Mouse (Mus musculus) adrenal gland, adult 2 months (tissue): ENCODE measurements around the gene Nme6. TPM values are rescaled to one million over a fixed set of nuclear protein-coding genes. Genes with fewer than 3 reads are reported as not detected.
A peak's percentile ranks its signal among the peaks of the same experiment; 100 is the strongest.

Source experiments
- DNase-seq: peaks from one replicate; pipeline ENCODE4 v3.0.0; 2021
- microRNA-seq, 2 experiments: library from miRNA; unstranded; fragments of <30 nt; microRNA quantifications; one replicate each; pipeline ENCODE4 v1.2.0; 2021
- polyA plus RNA-seq: library from polyadenylated mRNA; depleted of rRNA; stranded (reverse); fragments of >200 nt; gene quantifications from 2 replicates; pipeline ENCODE4 v1.2.3, GENCODE M21; 2012; rRNA removed
- total RNA-seq, 2 experiments: library from RNA; stranded (reverse); gene quantifications; 2 replicates each; pipeline ENCODE4 v1.2.3; 2021

Nme6 gene
- total and polyA plus RNA-seq, 3 experiments, result 10.9 to 20.7 (median 19.0) TPM

- DNase-seq, result no peak
Observed at GRCm38 (mm10) chr9:109870983-109871572, 38.5 kb downstream of the Nme6 start.

GRCm38 (mm10) chr9:109874797-109875691 lies 42.5 kb downstream of the Nme6 start, which contains the start of gene Cdc25a:
TSS of gene Cdc25a (plus strand) at chr9:109875579.
- DNase-seq, result peak; percentile 99

GRCm38 (mm10) chr9:109875695-109876601 lies 43.4 kb downstream of the Nme6 start:
- DNase-seq, result peak; percentile 87

DNA sequence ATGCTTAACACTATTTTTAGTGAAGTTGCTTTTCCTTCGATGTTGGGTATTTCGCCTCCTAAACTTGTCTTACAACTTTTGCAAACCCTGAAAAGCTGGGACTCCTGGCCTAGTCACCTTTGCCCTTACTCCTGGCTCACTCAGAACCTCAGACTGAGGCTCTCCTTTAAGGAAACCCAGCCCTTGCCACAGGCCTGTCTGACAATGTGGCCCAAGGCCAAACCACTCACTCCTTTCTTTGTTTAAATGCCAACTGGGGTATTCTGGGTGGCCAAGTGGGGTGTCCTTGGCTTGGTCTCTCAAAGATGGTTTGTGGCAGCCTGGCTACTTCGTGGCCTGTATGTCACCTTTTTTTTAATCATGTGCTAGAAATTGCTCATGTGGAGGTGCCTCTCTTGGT lies 44.2 kb downstream of the Nme6 start:
- DNase-seq, result peak; percentile 81

DNA sequence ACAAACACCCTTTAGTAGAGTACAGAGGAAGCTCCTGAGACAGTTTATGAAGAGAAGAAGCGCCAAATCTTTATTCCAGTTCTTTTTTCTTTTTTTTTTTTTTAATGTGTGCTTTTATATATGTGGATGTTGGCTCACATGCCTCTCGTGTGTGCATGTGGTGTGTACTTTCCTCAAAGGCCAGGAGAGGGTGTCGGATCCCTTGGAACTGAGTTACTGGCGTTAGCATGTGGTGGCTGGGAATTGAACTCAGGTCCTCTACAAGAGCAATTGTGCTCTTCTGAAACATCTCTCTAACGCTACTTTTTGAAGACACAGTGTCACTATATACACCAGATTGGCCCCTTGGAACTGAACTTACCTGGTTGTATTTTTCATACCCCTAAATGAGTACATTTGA lies 45.1 kb downstream of the Nme6 start:
- DNase-seq, result no peak

GRCm38 (mm10) chr9:109879305-109879704 lies 46.8 kb downstream of the Nme6 start:
- DNase-seq, result no peak

- DNase-seq, result no peak
Observed at GRCm38 (mm10) chr9:109886259-109886658, 53.7 kb downstream of the Nme6 start.

- no peak for DNase-seq
Observed at GRCm38 (mm10) chr9:109887321-109887720, 54.8 kb downstream of the Nme6 start.

DNA sequence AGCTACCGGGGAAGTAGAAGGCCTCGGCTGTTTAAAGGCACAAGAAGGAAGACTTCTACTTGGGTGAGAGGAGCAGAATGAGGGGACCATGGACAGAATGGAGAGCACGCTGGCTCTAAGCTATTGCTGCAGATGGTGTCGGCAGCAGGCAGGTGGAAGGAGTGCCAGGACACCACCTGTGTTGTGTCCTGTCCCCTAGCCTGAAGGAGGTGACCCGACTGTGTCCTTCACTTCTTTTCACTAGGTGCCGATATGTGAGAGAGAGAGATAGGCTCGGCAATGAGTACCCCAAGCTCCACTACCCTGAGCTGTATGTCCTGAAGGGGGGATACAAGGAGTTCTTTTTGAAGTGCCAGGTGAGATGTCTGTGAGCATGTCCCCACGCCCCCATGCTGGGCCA lies 59.0 kb downstream of the Nme6 start:
- DNase-seq, result no peak

Small RNA genes within 50 kb of the gene (microRNA-seq; reads per million reads assigned to microRNA genes)
- 0 reads per million in 2 experiments for gene Mir7089

Other genes starting within 250 kb of the Nme6 start
- not detected for gene Fbxw24, start 206.7 kb upstream of the Nme6 start, total RNA-seq
- not detected in 2 replicates for gene Fbxw24, start 206.7 kb upstream of the Nme6 start, polyA plus RNA-seq
- not detected for gene Fbxw25, start 168.1 kb upstream of the Nme6 start, total RNA-seq
- gene Fbxw25, start 168.1 kb upstream of the Nme6 start, polyA plus RNA-seq, result not detected in 2 replicates
- gene Fbxw18, start 130.0 kb upstream of the Nme6 start, total RNA-seq, result not detected
- not detected in 2 replicates for gene Fbxw18, start 130.0 kb upstream of the Nme6 start, polyA plus RNA-seq
- gene Fbxw26, start 86.7 kb upstream of the Nme6 start, total RNA-seq, result not detected
- not detected in 2 replicates for gene Fbxw26, start 86.7 kb upstream of the Nme6 start, polyA plus RNA-seq
- gene Fbxw27, start 42.1 kb upstream of the Nme6 start, total RNA-seq, result not detected
- not detected in 2 replicates for gene Fbxw27, start 42.1 kb upstream of the Nme6 start, polyA plus RNA-seq
- 10 to 100 TPM; 15.2 to 33.6 TPM for gene Spink8, start 20.5 kb upstream of the Nme6 start, total RNA-seq
- not detected in 2 replicates for gene Spink8, start 20.5 kb upstream of the Nme6 start, polyA plus RNA-seq
- gene Camp, start 16.9 kb downstream of the Nme6 start, total RNA-seq, result under 1 TPM; 0.52 to 0.69 TPM
- gene Camp, start 16.9 kb downstream of the Nme6 start, polyA plus RNA-seq, result 0.71 TPM in 1 of 2 replicates, not detected in the other
- gene Cdc25a, start 42.8 kb downstream of the Nme6 start, total RNA-seq, result 10 to 100 TPM; 11.4 to 13.3 TPM
- 4.3 TPM in 2 replicates for gene Cdc25a, start 42.8 kb downstream of the Nme6 start, polyA plus RNA-seq
- gene Map4, start 98.7 kb downstream of the Nme6 start, total RNA-seq, result 10 to 100 TPM; 81.6 to 82.5 TPM
- 219 and 223 TPM in 2 replicates for gene Map4, start 98.7 kb downstream of the Nme6 start, polyA plus RNA-seq